Mouse (Mus musculus) lung, postnatal 25 days (tissue): ENCODE measurements around the gene Hoxc12.

Source experiments
- DNase-seq: peaks from one replicate; pipeline ENCODE4 v3.0.0; 2022; ENCODE audit warnings: low spot score

Hoxc12 gene

GRCm38 (mm10) chr15:102981379-102982288 is 45.1 kb downstream of the Hoxc12 start:
- no peak for DNase-seq

GRCm38 (mm10) chr15:102983716-102984115 is 47.2 kb downstream of the Hoxc12 start:
- DNase-seq = no peak

GRCm38 (mm10) chr15:102984521-102984920 is 48.0 kb downstream of the Hoxc12 start:
- DNase-seq = no peak

- DNase-seq = no peak
Observed at GRCm38 (mm10) chr15:102984925-102985324, 48.4 kb downstream of the Hoxc12 start.

GRCm38 (mm10) chr15:102987124-102987833 is 50.7 kb downstream of the Hoxc12 start:
- peak; percentile 88 for DNase-seq

DNA sequence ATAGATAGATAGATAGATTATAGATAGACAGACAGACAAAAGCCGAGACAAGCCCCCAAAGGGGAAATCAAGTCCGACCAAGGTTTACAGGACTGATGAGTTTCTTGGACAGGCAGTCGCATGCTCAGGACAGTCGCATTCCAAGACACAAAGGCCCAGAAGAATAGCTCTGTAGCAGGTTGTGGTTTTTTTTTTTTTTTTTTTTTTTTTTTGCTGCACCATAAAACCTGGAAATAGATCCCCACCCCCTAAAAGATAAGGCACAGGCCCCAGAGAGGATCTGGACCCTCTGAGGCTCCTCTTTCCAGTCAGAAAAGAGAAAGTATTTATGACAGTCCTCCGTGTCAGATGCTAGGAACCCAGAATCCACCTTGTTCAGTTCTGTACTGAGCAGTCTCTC is 51.5 kb downstream of the Hoxc12 start:
- no peak for DNase-seq
